Mouse (Mus musculus) midbrain, embryonic 14.5 days (tissue): ENCODE measurements around the gene Arhgap27. TPM values are rescaled to one million over a fixed set of nuclear protein-coding genes. Genes with fewer than 3 reads are reported as not detected.

Source experiments
- ATAC-seq: fragments of 200-750 bp; cut with Nextera tagmentation; 2 replicates; pipeline ENCODE4 v1.8.0; 2017; ENCODE audit warnings: moderate number of reproducible peaks, moderate library complexity; ENCODE audit not compliant: low FRiP score, low TSS enrichment
- DNase-seq: peaks from one replicate; pipeline ENCODE4 v3.0.0-alpha.2; 2015
- H3K27ac ChIP-seq: fragments of 300-500 bp; sonication (generic); replicated peaks from 2 replicates; pipeline ENCODE4 v1.5.1; 2014; ENCODE audit warnings: mild to moderate bottlenecking, low read depth, low read length, moderate library complexity
- H3K27me3 ChIP-seq: fragments of 300-500 bp; sonication (generic); 2 replicates; pipeline ENCODE4 v1.6.1; 2014; ENCODE audit warnings: low read length, control low read depth, mixed read lengths; ENCODE audit not compliant: control insufficient read depth, insufficient read depth
- H3K36me3 ChIP-seq: fragments of 300-500 bp; sonication (generic); 2 replicates; pipeline ENCODE4 v1.6.1; 2014; ENCODE audit warnings: low read length, control low read depth; ENCODE audit not compliant: control insufficient read depth, insufficient read depth
- H3K4me1 ChIP-seq: fragments of 300-500 bp; sonication (generic); 2 replicates; pipeline ENCODE4 v1.6.1; 2014; ENCODE audit warnings: mild to moderate bottlenecking, antibody characterized with exemption, low read length, control low read depth; ENCODE audit not compliant: control insufficient read depth, insufficient read depth
- H3K4me2 ChIP-seq: fragments of 300-500 bp; sonication (generic); 2 replicates; pipeline ENCODE4 v1.6.1; 2014; ENCODE audit warnings: mild to moderate bottlenecking, low read length, moderate library complexity
- H3K4me3 ChIP-seq: fragments of 300-500 bp; sonication (generic); replicated peaks from 2 replicates; pipeline ENCODE4 v1.5.1; 2014; ENCODE audit warnings: low read depth, low read length
- H3K9ac ChIP-seq: fragments of 300-500 bp; sonication (generic); replicated peaks from 2 replicates; pipeline ENCODE4 v1.6.1; 2014; ENCODE audit warnings: mild to moderate bottlenecking, low read length, moderate library complexity
- H3K9me3 ChIP-seq: fragments of 300-500 bp; sonication (generic); 2 replicates; pipeline ENCODE4 v1.6.1; 2016; ENCODE audit warnings: low read length, control low read depth, mixed read lengths; ENCODE audit not compliant: control insufficient read depth
- WGBS: fragments of 180-500 bp; shearing (Covaris S2); extraction: QIAGEN DNeasy Blood & Tissue Kit; methylation state at CpG from one replicate; pipeline ENCODE4 v1.1.7; 2014; 5-methylcytosine and 5-hydroxymethylcytosine counted together
- polyA plus RNA-seq: library from polyadenylated mRNA; unstranded; fragments of >200 nt; fragmentation: Nextera tagmentation; extraction: Ambion mirVana; gene quantifications from 2 replicates; pipeline ENCODE4 v1.2.1, GENCODE M21; 2014

Arhgap27 gene
- polyA plus RNA-seq, 1 experiment from 2014 or later: 4.0 TPM

- H3K27me3 ChIP-seq: no peaks in the 10 kb centered on the region
- no peak for ATAC-seq
- no peak overlapping the region for H3K4me2 ChIP-seq
- no peak overlapping the region for H3K27ac ChIP-seq
- peaks cover 69% of the 10 kb centered on the region for H3K36me3 ChIP-seq
- no peaks in the 10 kb centered on the region for H3K9me3 ChIP-seq
- no peak for DNase-seq
- H3K4me1 ChIP-seq: no peaks in the 10 kb centered on the region
- no peak overlapping the region for H3K4me3 ChIP-seq
- 90% methylated on average over 7 of the region's 7 CpGs for WGBS
- H3K9ac ChIP-seq: no peak overlapping the region
Measured at GRCm38 (mm10) chr11:103394025-103394424, 30.5 kb upstream of the Arhgap27 start.

DNA sequence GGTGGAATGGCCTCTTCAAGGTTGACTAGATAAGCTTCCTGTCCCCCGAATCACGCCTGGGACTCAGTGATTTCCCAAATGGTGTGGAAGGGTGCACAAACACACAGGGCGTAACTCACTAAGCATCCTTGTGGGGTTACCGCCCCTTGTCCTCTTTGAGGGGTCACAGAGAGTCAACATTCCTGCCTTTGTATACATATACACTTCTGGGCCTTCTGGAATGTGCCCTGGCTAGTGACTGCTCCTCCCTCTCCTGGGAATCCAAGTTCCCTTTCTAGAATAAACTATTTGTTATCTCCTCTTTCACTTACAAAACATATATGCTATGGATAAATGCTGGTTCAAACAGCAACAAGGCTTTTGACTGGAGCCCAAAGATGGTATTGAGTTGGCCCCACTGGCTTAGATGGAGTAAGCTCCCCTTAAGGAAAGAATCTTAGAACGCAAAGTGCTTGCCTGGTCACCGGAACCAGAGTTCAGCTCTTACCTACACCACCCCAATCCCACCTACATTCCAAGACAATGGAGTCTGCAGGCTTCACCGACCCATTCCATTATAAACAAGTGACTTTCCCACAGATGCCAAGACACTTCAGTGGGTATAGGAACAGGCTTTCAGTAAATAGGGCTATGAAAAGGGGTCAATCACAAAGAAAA is 24.5 kb upstream of the Arhgap27 start:
- 91% methylated on average over 7 of the region's 7 CpGs for WGBS
- Histone ChIP-seq H3K4me2 (no peak overlapping the region), H3K4me3 (no peak overlapping the region), H3K9ac (no peak overlapping the region), H3K27ac (no peak overlapping the region), H3K36me3 (peaks cover 46% of the 10 kb centered on the region), H3K4me1 (no peaks in the 10 kb centered on the region), H3K9me3 (no peaks in the 10 kb centered on the region), H3K27me3 (no peaks in the 10 kb centered on the region)
- ATAC-seq (no peak), DNase-seq (no peak)

GRCm38 (mm10) chr11:103386827-103387226 is 23.3 kb upstream of the Arhgap27 start:
- ATAC-seq (no peak), DNase-seq (no peak)
- H3K9ac ChIP-seq: no peak overlapping the region
- H3K4me3 ChIP-seq: no peak overlapping the region
- 94% methylated on average over 9 of the region's 9 CpGs for WGBS
- peaks cover 36% of the 10 kb centered on the region for H3K36me3 ChIP-seq
- no peak overlapping the region for H3K27ac ChIP-seq
- no peaks in the 10 kb centered on the region for H3K27me3 ChIP-seq
- no peak overlapping the region for H3K4me2 ChIP-seq
- no peaks in the 10 kb centered on the region for H3K4me1 ChIP-seq
- H3K9me3 ChIP-seq: no peaks in the 10 kb centered on the region

- WGBS: 83% methylated on average over 5 of the region's 5 CpGs
- no peak for DNase-seq
Measured at GRCm38 (mm10) chr11:103381956-103382613, 18.6 kb upstream of the Arhgap27 start.

DNA sequence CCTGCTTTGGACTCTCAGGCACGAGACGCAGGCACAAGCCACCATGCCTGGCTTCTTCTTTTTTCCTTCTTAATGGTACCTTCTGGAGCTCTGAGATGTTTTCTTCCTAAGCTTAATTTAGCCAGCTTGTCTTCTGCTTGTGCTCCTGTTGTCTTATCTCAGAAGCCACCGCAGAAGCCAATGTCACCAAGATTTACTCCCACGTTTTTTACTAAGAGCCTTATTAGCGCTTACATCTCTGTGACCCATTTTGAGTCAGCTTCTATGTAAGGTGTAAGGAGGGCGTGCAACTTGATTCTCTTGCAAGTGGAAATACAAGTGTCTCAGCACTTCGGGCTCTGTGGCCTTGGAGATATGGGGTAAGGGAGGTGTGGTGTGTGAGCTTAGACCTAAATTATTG is 18.0 kb upstream of the Arhgap27 start:
- H3K27me3 ChIP-seq: no peaks in the 10 kb centered on the region
- no peak for ATAC-seq
- 95% methylated on average over 7 of the region's 7 CpGs for WGBS

More at GRCm38 (mm10) chr11:103381956-103382613, 18.6 kb upstream of the Arhgap27 start:
- Histone ChIP-seq H3K4me3 (no peak overlapping the region), H3K9me3 (no peaks in the 10 kb centered on the region), H3K9ac (no peak overlapping the region), H3K4me2 (no peak overlapping the region), H3K27me3 (no peaks in the 10 kb centered on the region), H3K36me3 (peaks cover 39% of the 10 kb centered on the region), H3K4me1 (no peaks in the 10 kb centered on the region), H3K27ac (no peak overlapping the region)
- no peak for ATAC-seq

DNA sequence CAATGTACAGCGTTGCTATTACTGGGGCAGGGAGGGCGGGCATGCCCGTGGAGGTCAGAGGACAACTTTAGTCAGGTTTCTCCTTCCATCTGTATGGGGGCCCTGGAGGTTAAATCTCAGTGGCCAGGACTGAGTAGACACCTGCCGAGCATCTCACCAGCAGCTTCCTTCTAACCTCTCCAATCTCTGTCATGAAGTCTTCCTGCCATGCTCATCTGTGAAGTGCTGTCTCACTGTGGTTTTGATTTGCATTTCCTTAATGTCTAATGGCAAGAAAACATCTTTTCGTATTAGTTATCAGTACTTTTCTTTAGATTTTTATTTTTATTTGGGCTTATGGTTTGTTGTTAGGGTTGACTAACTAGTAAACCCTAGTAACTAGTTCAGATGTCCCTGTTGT is 17.0 kb upstream of the Arhgap27 start:
- 94% methylated on average over 5 of the region's 5 CpGs for WGBS
- no peak for ATAC-seq
- Histone ChIP-seq H3K4me2 (no peak overlapping the region), H3K27ac (no peak overlapping the region), H3K27me3 (no peaks in the 10 kb centered on the region), H3K9ac (no peak overlapping the region), H3K4me3 (no peak overlapping the region), H3K9me3 (no peaks in the 10 kb centered on the region), H3K36me3 (peaks cover 45% of the 10 kb centered on the region), H3K4me1 (no peaks in the 10 kb centered on the region)
- no peak for DNase-seq

More for the DNA sequence above, 18.0 kb upstream of the Arhgap27 start:
- H3K36me3 ChIP-seq: peaks cover 39% of the 10 kb centered on the region
- H3K4me2 ChIP-seq: no peak overlapping the region
- no peak overlapping the region for H3K4me3 ChIP-seq
- no peak overlapping the region for H3K9ac ChIP-seq
- H3K27ac ChIP-seq: no peak overlapping the region
- H3K9me3 ChIP-seq: no peaks in the 10 kb centered on the region
- no peak for DNase-seq
- H3K4me1 ChIP-seq: no peaks in the 10 kb centered on the region

- Histone ChIP-seq H3K4me1 (no peaks in the 10 kb centered on the region), H3K36me3 (peaks cover 57% of the 10 kb centered on the region), H3K27me3 (no peaks in the 10 kb centered on the region), H3K27ac (no peak overlapping the region), H3K4me3 (no peak overlapping the region), H3K9me3 (no peaks in the 10 kb centered on the region), H3K4me2 (no peak overlapping the region), H3K9ac (no peak overlapping the region)
- 96% methylated on average over 6 of the region's 6 CpGs for WGBS
- ATAC-seq (no peak), DNase-seq (no peak)
Measured at GRCm38 (mm10) chr11:103378341-103378740, 14.8 kb upstream of the Arhgap27 start.

- Histone ChIP-seq H3K27me3 (no peaks in the 10 kb centered on the region), H3K4me3 (no peak overlapping the region), H3K4me2 (no peak overlapping the region), H3K4me1 (no peaks in the 10 kb centered on the region), H3K9ac (no peak overlapping the region), H3K27ac (no peak overlapping the region), H3K9me3 (no peaks in the 10 kb centered on the region), H3K36me3 (peaks cover 78% of the 10 kb centered on the region)
- no peak for ATAC-seq
- WGBS: 88% methylated on average over 5 of the region's 5 CpGs
- no peak for DNase-seq
Measured at GRCm38 (mm10) chr11:103375772-103376171, 12.3 kb upstream of the Arhgap27 start.

DNA sequence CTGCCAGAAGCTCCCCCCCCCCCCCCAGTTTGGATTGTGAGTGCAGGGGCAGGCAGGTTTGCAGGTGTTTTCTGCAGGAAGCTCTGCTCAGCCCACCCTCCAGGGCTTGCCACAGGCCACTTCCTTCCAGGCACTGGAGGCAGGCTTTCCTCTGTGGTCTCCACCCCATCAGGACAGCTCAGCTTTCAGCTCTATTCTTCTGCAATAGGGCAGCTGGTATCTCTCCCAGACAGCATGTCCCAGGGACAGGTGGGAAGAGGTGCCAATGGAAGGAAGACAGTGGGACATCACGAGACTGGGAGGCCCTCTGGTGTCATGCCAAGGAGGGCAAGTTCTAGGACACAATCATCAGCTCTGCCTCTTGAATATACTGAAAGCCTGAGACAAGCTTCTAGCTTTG is 11.8 kb upstream of the Arhgap27 start:
- Histone ChIP-seq H3K9ac (no peak overlapping the region), H3K4me1 (no peaks in the 10 kb centered on the region), H3K9me3 (no peaks in the 10 kb centered on the region), H3K36me3 (peaks cover 83% of the 10 kb centered on the region), H3K27ac (no peak overlapping the region), H3K4me3 (no peak overlapping the region), H3K27me3 (no peaks in the 10 kb centered on the region), H3K4me2 (no peak overlapping the region)
- DNase-seq (no peak), ATAC-seq (no peak)
- 96% methylated on average over 1 of the region's 1 CpGs for WGBS
